Mouse (Mus musculus): ENCODE results near the gene Rps11. TPM values are rescaled to one million over a fixed set of nuclear protein-coding genes. Genes with fewer than 3 reads are reported as not detected.

Gene Rps11
- total RNA-seq, 1 experiment from 2014 or later, result 1,211 TPM

GRCm38 (mm10) chr7:45083300-45083890, 40.8 kb downstream of the Rps11 start:
- DNase-seq, result no peak

- DNase-seq, result no peak
Measured at GRCm38 (mm10) chr7:45082401-45083299, 41.6 kb downstream of the Rps11 start.

GRCm38 (mm10) chr7:45081016-45081415, 43.2 kb downstream of the Rps11 start:
- no peak for DNase-seq

- peak; percentile 90 for DNase-seq
Measured at GRCm38 (mm10) chr7:45079856-45080255, 44.4 kb downstream of the Rps11 start.

GRCm38 (mm10) chr7:45078513-45078912, 45.7 kb downstream of the Rps11 start:
- peak; percentile 83 for DNase-seq

GRCm38 (mm10) chr7:45077829-45078228, 46.4 kb downstream of the Rps11 start:
- DNase-seq, result no peak

- DNase-seq, result no peak
Measured at GRCm38 (mm10) chr7:45077322-45077721, 46.9 kb downstream of the Rps11 start.

GRCm38 (mm10) chr7:45076501-45076900, 47.7 kb downstream of the Rps11 start:
- DNase-seq, result no peak

GRCm38 (mm10) chr7:45075405-45075804, 48.8 kb downstream of the Rps11 start:
- peak; percentile 56 for DNase-seq

GRCm38 (mm10) chr7:45073949-45074348, 50.3 kb downstream of the Rps11 start:
- DNase-seq, result no peak

GRCm38 (mm10) chr7:45073171-45073707, 51.0 kb downstream of the Rps11 start:
- no peak for DNase-seq

Small RNAs within 50 kb of the gene (microRNA-seq; reads per million reads assigned to microRNA genes)
- 289 to 671 reads per million in 2 experiments for gene Mir150
- gene Mir5121, result 32.9 to 51.2 reads per million in 2 experiments
- gene Mir7055, result 0 reads per million in 2 experiments

Other genes starting within 250 kb of the Rps11 start
- gene Med25, start 231.7 kb downstream of the Rps11 start, total RNA-seq (2021), result 93.7 and 103 TPM in 2 replicates
- 37.4 and 37.8 TPM in 2 replicates for gene Fuz, start 228.4 kb downstream of the Rps11 start, total RNA-seq (2021)
- 83.7 and 115 TPM in 2 replicates for gene Ap2a1, start 194.9 kb downstream of the Rps11 start, total RNA-seq (2021)
- gene Tsks, start 181.2 kb downstream of the Rps11 start, total RNA-seq (2021), result not detected in 2 replicates
- gene Cpt1c, start 149.6 kb downstream of the Rps11 start, total RNA-seq (2021), result 13.3 and 16.5 TPM in 2 replicates
- 177 and 221 TPM in 2 replicates for gene Prmt1, start 137.9 kb downstream of the Rps11 start, total RNA-seq (2021)
- 138 and 151 TPM in 2 replicates for gene Irf3, start 126.8 kb downstream of the Rps11 start, total RNA-seq (2021)
- gene Bcl2l12, start 125.7 kb downstream of the Rps11 start, total RNA-seq (2021), result 18.7 and 24.4 TPM in 2 replicates
- 86.4 and 99.4 TPM in 2 replicates for gene Scaf1, start 108.1 kb downstream of the Rps11 start, total RNA-seq (2021)
- gene Rras, start 106.5 kb downstream of the Rps11 start, total RNA-seq (2021), result 94.0 and 102 TPM in 2 replicates
- gene Prr12, start 71.6 kb downstream of the Rps11 start, total RNA-seq (2021), result 71.1 and 78.5 TPM in 2 replicates
- 46.5 and 67.2 TPM in 2 replicates for gene Nosip, start 62.0 kb downstream of the Rps11 start, total RNA-seq (2021)
- gene Prrg2, start 61.8 kb downstream of the Rps11 start, total RNA-seq (2021), result 19.2 and 21.4 TPM in 2 replicates
- gene Rcn3, start 32.2 kb downstream of the Rps11 start, total RNA-seq (2021), result 27.7 and 33.5 TPM in 2 replicates
- 88.4 and 96.1 TPM in 2 replicates for gene Fcgrt, start 20.6 kb downstream of the Rps11 start, total RNA-seq (2021)
- 1,469 and 1,540 TPM in 2 replicates for gene Rpl13a, start 4.3 kb upstream of the Rps11 start, total RNA-seq (2021)
- not detected in 2 replicates for gene Gm45713, start 11.8 kb upstream of the Rps11 start, total RNA-seq (2021)
- 29.1 and 32.1 TPM in 2 replicates for gene Flt3l, start 12.0 kb upstream of the Rps11 start, total RNA-seq (2021)
- 61.7 and 74.3 TPM in 2 replicates for gene Pih1d1, start 29.9 kb upstream of the Rps11 start, total RNA-seq (2021)
- gene Aldh16a1, start 30.1 kb upstream of the Rps11 start, total RNA-seq (2021), result 79.2 and 106 TPM in 2 replicates
- 0.15 and 0.33 TPM in 2 replicates for gene Slc17a7, start 39.5 kb upstream of the Rps11 start, total RNA-seq (2021)
- not detected in 2 replicates for gene Gfy, start 55.1 kb upstream of the Rps11 start, total RNA-seq (2021)
- gene Pth2, start 56.6 kb upstream of the Rps11 start, total RNA-seq (2021), result not detected in 2 replicates
- gene Ccdc155, start 80.5 kb upstream of the Rps11 start, total RNA-seq (2021), result 0.12 TPM in 1 of 2 replicates, not detected in the other
- not detected in 2 replicates for gene Dkkl1, start 87.7 kb upstream of the Rps11 start, total RNA-seq (2021)
- 15.0 and 15.3 TPM in 2 replicates for gene Tead2, start 91.3 kb upstream of the Rps11 start, total RNA-seq (2021)
- gene Cd37, start 114.7 kb upstream of the Rps11 start, total RNA-seq (2021), result 2.7 TPM in 2 replicates
- gene Slc6a16, start 116.6 kb upstream of the Rps11 start, total RNA-seq (2021), result not detected in 2 replicates
- not detected in 2 replicates for gene Slc6a21, start 153.1 kb upstream of the Rps11 start, total RNA-seq (2021)
- 9.3 and 14.2 TPM in 2 replicates for gene Trpm4, start 209.3 kb upstream of the Rps11 start, total RNA-seq (2021)
- gene Hrc, start 210.9 kb upstream of the Rps11 start, total RNA-seq (2021), result 0.18 TPM in 1 of 2 replicates, not detected in the other
- gene Ppfia3, start 242.6 kb upstream of the Rps11 start, total RNA-seq (2021), result 1.9 and 2.9 TPM in 2 replicates
- 8.7 TPM in 1 of 2 replicates, not detected in the other for gene Lin7b, start 246.1 kb upstream of the Rps11 start, total RNA-seq (2021)

Data from adrenal gland, postnatal 25 days (tissue).